Mouse (Mus musculus): ENCODE data around the gene Prmt8.

Gene Prmt8

GRCm38 (mm10) chr6:127661717-127662292 is 107.5 kb downstream of the Prmt8 start:
- DNase-seq (ENCODE audit: low read depth, low spot score), result no peak

GRCm38 (mm10) chr6:127659966-127660365 is 109.3 kb downstream of the Prmt8 start:
- DNase-seq (ENCODE audit: low read depth, low spot score), result no peak

GRCm38 (mm10) chr6:127659472-127659871 is 109.8 kb downstream of the Prmt8 start:
- DNase-seq (ENCODE audit: low read depth, low spot score), result peak; percentile 19

- DNase-seq (ENCODE audit: low read depth, low spot score), result no peak
Measured at GRCm38 (mm10) chr6:127657152-127657551, 112.1 kb downstream of the Prmt8 start.

- DNase-seq (ENCODE audit: low read depth, low spot score), result no peak
Measured at GRCm38 (mm10) chr6:127655988-127656387, 113.3 kb downstream of the Prmt8 start.

- no peak for DNase-seq (ENCODE audit: low read depth, low spot score)
Measured at GRCm38 (mm10) chr6:127641077-127641801, 128.0 kb downstream of the Prmt8 start.

Data from forelimb bud, embryonic 11.5 days (tissue).